Mouse (Mus musculus): Measurements from ENCODE around the gene Suz12. TPM values are rescaled to one million over a fixed set of nuclear protein-coding genes. Genes with fewer than 3 reads are reported as not detected.
"Not testable (repeated sequence)": the region's sequence is repeated elsewhere in the genome, so short reads cannot be mapped to it uniquely, and the experiment has no call there.

Gene Suz12
- polyA plus RNA-seq, 1 experiment from 2014 or later, result 19.7 TPM

DNA sequence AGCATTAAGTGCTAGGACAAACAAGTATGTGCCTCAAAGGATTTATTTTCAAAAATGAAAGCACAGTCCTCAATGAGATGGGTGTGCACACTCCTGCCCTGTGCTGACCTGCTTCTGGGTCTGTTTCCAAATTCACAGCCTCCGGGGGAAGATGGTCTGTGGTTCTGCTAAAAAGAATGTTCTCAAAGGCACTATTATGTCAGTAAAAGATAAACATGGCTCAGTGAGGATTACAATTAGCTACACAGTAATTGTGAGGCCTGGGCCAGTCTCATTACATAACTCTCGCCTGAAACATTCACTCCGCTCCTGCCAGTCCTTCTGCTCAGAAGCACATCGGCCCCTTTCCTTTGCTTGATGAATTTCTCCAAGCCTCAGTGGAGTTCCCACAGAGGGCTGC is 69.3 kb downstream of the Suz12 start:
- 89% methylated on average over 4 of the region's 4 CpGs for WGBS
- no peak for DNase-seq (ENCODE audit: low spot score)

DNA sequence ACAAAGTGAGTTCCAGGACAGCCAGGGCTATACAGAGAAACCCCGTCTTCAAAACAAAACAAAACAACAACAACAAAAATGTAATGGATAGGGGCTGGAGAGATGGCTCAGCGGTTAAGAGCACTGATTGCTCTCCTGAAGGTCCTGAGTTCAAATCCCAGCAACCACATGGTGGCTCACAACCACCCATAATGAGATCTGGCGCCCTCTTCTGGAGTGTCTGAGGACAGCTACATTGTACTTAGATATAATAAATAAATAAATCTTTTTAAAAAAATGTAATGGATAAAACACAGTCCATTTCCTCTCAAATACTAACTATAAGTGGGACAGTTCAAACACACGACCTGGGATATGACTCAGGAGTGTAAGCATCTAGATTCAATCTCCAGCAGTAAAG is 73.5 kb downstream of the Suz12 start:
- H3K36me3 ChIP-seq, result peaks cover 25% of the 10 kb centered on the region
- DNase-seq (ENCODE audit: low spot score); H3K27ac ChIP-seq (replicated peaks); H3K4me3 ChIP-seq; H3K4me1 ChIP-seq; H3K27me3 ChIP-seq (ENCODE audit: low read depth, poor library complexity, severe bottlenecking); H3K9me3 ChIP-seq (replicated peaks): not testable (repeated sequence)
- WGBS, result 86% methylated on average over 4 of the region's 4 CpGs

More for the DNA sequence above, 69.3 kb downstream of the Suz12 start:
- Histone ChIP-seq H3K36me3 (peaks cover 63% of the 10 kb centered on the region), H3K27me3 (ENCODE audit: low read depth, poor library complexity, severe bottlenecking) (no peaks in the 10 kb centered on the region), H3K4me3 (no peak overlapping the region), H3K9me3 (replicated peaks) (no peaks in the 10 kb centered on the region), H3K4me1 (no peaks in the 10 kb centered on the region), H3K27ac (replicated peaks) (no peak overlapping the region)

DNA sequence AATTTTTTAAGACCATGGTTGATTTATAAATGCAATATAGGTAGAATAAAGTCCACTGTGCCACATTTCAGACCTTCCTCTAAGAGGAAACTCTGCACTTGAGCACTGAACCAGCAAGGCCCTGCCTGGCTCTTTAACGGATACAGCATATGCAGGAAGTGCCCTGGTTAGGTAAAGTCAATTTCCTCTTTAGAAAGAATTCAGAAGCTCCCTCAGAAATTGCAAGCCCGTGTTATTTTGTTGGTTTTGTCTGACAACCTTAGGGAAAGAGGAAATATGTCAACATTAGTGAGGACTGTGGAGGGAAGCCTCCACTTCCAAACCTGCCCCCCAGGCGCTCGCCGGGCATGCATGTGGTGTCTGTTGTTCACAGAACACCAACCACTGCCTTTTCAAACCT is 74.7 kb downstream of the Suz12 start:
- 91% methylated on average over 5 of the region's 5 CpGs for WGBS

DNA sequence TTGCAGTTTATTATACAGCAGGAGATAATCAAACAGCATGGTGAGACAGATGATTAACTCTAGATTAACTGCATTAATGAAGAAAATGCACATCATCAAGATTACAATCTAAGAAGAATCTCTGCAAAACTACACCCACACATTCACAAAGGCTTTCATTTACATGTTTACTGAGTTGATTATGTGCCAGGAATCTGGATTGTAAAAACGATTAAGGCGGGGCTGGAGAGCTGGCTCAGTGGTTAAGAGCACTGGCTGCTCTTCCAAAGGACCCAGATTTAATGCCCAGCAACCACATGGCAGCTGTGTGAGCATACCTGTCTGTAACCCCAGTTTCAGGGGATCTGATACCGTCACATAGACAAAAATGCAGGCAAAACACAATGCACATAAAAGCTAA is 76.9 kb downstream of the Suz12 start:
- H3K9me3 ChIP-seq (replicated peaks), result no peaks in the 10 kb centered on the region
- H3K27ac ChIP-seq (replicated peaks), result no peak overlapping the region
- H3K36me3 ChIP-seq, result peaks cover 3% of the 10 kb centered on the region; the same call in 1 of the 2 replicates
- no peak for DNase-seq (ENCODE audit: low spot score)
- H3K27me3 ChIP-seq (ENCODE audit: low read depth, poor library complexity, severe bottlenecking), result no peaks in the 10 kb centered on the region
- H3K4me3 ChIP-seq, result no peak overlapping the region
- no peaks in the 10 kb centered on the region for H3K4me1 ChIP-seq
- 92% methylated on average over 3 of the region's 3 CpGs for WGBS

More for the DNA sequence above, 74.7 kb downstream of the Suz12 start:
- no peaks in the 10 kb centered on the region for H3K4me1 ChIP-seq
- H3K9me3 ChIP-seq (replicated peaks), result no peaks in the 10 kb centered on the region
- no peaks in the 10 kb centered on the region for H3K27me3 ChIP-seq (ENCODE audit: low read depth, poor library complexity, severe bottlenecking)
- no peak overlapping the region for H3K4me3 ChIP-seq
- no peak for DNase-seq (ENCODE audit: low spot score)
- H3K36me3 ChIP-seq, result peaks cover 13% of the 10 kb centered on the region
- no peak overlapping the region for H3K27ac ChIP-seq (replicated peaks)

DNA sequence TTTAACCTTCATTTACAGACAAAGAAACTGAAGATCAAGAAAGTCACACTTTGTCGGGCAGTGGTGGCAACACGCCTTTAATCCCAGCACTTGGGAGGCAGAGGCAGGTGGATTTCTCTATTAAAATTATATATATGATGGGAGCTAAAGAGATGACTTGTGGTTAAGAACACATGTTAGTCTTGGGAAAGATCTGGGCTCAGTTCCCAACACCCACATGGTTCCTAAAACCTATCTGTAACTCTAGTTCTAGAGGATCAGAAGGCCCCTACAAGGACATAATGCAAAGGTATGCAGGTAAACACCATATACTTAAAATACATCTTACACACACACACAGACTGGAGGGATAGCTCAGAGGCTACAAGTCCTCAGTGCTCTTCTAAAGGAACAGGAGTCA is 78.1 kb downstream of the Suz12 start:
- no peaks in the 10 kb centered on the region for H3K4me1 ChIP-seq
- no peak for DNase-seq (ENCODE audit: low spot score)
- H3K9me3 ChIP-seq (replicated peaks), result no peaks in the 10 kb centered on the region
- H3K27ac ChIP-seq (replicated peaks), result no peak overlapping the region
- no peaks in the 10 kb centered on the region for H3K27me3 ChIP-seq (ENCODE audit: low read depth, poor library complexity, severe bottlenecking)
- no peak overlapping the region for H3K4me3 ChIP-seq
- 95% methylated on average over 2 of the region's 2 CpGs for WGBS
- H3K36me3 ChIP-seq, result peaks cover 3% of the 10 kb centered on the region; the same call in 1 of the 2 replicates

DNA sequence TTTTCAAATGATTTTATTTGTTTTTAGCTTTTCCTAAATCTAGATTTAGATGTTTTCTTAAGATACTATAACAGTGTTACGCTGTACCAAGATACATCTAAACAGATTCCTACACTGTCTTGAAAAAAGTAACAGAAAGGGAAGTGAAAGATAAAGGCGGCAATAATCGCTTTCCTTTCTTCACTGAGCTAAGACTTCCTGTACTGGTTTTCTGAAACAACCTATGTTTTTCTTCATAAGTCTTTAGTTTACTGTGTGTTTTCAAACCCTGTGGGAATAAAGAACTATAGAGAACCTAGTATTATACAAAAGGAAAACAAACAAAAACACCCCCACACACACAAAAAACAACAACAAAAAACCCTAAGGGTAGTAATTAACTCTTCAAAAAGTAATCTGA is 79.5 kb downstream of the Suz12 start:
- WGBS, result 88% methylated on average over 3 of the region's 3 CpGs
- H3K36me3 ChIP-seq, result peaks cover 10% of the 10 kb centered on the region; the same call in 1 of the 2 replicates
- H3K4me1 ChIP-seq, result no peaks in the 10 kb centered on the region

DNA sequence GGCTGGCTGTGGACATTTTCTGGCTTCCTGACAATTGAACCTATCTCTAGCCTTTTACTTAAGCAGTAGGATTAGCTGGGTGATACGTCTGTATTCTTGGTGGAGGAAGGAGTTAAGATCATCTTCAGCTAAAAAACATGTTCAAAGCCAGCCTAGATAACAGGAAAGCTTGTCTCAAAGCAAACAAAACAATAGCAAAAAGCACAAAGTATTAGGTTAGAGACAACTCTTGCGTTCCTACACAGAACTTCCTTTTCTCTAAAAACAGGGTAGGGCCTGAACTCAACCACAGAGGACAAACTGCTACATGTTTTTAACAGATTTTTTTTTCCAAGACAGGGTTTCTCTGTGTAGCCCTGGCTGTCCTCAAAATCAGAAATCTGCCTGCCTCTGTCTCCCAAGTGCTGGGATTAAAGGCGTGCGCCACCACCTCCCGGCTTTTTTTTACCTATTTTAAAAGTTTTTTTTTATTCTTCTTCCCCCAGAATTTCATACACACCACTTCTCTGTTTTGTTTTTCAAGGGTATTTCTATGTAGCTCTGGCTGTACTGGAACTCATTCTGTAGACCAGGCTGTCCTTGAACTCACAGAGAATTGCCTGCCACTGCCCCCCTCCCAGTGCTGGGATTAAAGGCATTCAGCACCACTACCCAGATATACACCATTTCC is 82.8 kb downstream of the Suz12 start:
- Histone ChIP-seq H3K4me3 (no peak overlapping the region), H3K4me1 (peaks cover 11% of the 10 kb centered on the region), H3K36me3 (peaks cover 15% of the 10 kb centered on the region), H3K27ac (replicated peaks) (no peak overlapping the region), H3K9me3 (replicated peaks) (no peaks in the 10 kb centered on the region), H3K27me3 (ENCODE audit: low read depth, poor library complexity, severe bottlenecking) (no peaks in the 10 kb centered on the region)
- DNase-seq (ENCODE audit: low spot score), result no peak
- 96% methylated on average over 5 of the region's 5 CpGs for WGBS

More for the DNA sequence above, 79.5 kb downstream of the Suz12 start:
- no peak overlapping the region for H3K27ac ChIP-seq (replicated peaks)
- no peaks in the 10 kb centered on the region for H3K9me3 ChIP-seq (replicated peaks)
- DNase-seq (ENCODE audit: low spot score), result no peak
- no peak overlapping the region for H3K4me3 ChIP-seq
- no peaks in the 10 kb centered on the region for H3K27me3 ChIP-seq (ENCODE audit: low read depth, poor library complexity, severe bottlenecking)

DNA sequence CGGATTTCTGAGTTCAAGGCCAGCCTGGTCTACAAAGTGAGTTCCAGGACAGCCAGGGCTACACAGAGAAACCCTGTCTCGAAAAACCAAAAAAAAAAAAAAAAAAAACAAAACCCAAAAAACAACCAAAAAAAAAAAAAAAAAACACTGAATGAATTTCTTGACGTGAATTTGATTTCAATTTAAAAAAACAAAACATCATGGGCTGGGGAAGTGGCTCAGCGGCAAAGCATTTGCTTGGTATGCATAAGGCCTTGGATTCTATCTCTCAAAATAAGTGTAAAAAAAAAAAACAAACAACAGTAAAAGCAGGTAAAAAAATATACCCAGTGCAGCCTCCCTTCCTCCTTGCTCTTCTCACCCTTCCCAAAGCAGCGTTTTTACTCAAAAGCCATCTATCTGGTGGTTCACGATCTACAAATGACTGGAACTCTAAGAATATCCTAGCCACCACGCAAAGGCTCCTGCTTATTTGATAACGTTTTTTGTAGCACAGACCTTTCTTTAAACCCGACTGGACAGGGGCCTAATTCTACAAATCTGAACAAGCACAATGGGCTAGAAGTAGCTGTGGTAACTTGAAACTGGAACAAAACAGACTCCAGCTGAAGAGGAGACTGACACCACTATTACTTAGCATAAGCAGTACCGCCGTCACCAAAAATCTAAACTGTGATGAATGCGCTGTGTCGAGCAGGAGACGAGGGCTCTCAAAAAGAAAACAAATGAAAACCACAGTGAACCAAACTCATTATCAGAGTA is 85.1 kb downstream of the Suz12 start:
- Histone ChIP-seq H3K9me3 (replicated peaks) (no peaks in the 10 kb centered on the region), H3K27me3 (ENCODE audit: low read depth, poor library complexity, severe bottlenecking) (no peaks in the 10 kb centered on the region), H3K4me1 (peaks cover 19% of the 10 kb centered on the region), H3K27ac (replicated peaks) (no peak overlapping the region), H3K36me3 (peaks cover 15% of the 10 kb centered on the region), H3K4me3 (no peak overlapping the region)
- 85% methylated on average over 14 of the region's 14 CpGs for whole genome bisulfite sequencing
- no peak for DNase-seq (ENCODE audit: low spot score)

DNA sequence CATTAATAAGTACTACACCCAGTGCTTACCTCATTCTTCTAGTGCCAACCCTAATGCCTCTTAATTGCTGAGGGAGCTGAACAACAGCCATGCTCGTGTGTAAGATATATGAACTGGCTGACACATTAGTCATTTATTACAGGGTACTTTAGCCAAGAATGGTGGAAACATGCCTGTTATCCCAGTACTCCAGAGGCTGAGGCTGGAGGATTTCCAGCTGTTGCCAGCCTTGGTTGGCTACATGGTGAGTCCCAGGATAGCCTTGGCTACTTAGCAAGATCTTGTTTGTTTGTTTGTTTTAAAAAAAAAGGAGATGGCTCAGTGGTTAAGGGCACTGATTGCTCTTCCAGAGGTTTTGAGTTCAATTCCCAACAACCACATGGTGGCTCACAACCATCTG is 85.9 kb downstream of the Suz12 start:
- Histone ChIP-seq H3K27me3 (ENCODE audit: low read depth, poor library complexity, severe bottlenecking) (no peaks in the 10 kb centered on the region), H3K9me3 (replicated peaks) (0 out of 2 replicates have a peak, but pooled peaks cover 3% of the 10 kb centered on the region), H3K27ac (replicated peaks) (no peak overlapping the region), H3K4me3 (no peak overlapping the region), H3K4me1 (peaks cover 19% of the 10 kb centered on the region), H3K36me3 (peaks cover 14% of the 10 kb centered on the region)
- WGBS, result 78% methylated on average over 1 of the region's 1 CpGs
- no peak for DNase-seq (ENCODE audit: low spot score)

DNA sequence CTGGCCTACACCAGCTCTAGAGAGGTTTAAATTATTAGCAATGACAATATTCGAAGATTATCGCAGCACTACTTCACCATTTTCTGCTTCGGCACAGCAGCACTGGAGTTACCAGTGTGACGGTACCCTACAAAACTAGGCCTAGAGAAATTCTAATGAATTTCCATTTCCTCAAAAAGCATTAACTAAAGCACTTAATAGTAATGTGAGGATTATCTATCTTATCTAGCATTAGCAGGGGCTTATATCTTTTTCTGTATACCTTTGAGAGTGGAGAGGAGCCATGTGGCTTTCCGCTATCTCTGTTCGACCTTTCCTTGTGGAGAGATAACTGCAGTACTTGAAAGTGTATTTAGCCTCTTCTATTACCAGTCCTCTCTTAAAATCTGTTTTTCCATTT is 86.8 kb downstream of the Suz12 start:
- Histone ChIP-seq H3K4me1 (peaks cover 19% of the 10 kb centered on the region), H3K27me3 (ENCODE audit: low read depth, poor library complexity, severe bottlenecking) (no peaks in the 10 kb centered on the region), H3K4me3 (peak overlapping the region; percentile 96), H3K36me3 (peaks cover 12% of the 10 kb centered on the region; the same call in 1 of the 2 replicates), H3K9me3 (replicated peaks) (0 out of 2 replicates have a peak, but pooled peaks cover 3% of the 10 kb centered on the region), H3K27ac (replicated peaks) (peak overlapping the region; percentile 98)
- 77% methylated on average over 6 of the region's 6 CpGs for WGBS
- no peak for DNase-seq (ENCODE audit: low spot score)

DNA sequence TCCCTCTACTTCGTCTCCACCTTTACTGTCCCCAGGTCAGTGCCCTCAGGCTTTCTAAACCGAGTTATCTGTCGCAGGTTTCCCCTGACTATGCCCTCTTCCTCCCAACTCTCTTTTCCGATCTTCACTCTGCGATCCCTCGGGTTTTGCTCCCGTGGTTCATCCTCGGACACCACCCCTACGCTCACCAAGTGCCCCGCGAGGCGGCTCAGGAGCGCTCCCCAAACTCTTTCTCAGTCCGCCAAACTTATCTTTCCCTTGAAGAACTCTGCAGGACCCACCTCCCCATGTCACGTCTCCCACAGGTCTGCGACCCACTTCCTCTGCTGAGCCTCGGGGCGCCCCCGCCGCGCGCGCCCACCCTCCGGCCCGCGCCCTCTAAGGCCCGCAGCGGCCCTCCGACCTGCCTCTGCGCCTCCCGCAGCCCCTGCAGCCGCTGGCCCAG is 87.5 kb downstream of the Suz12 start:
- H3K9me3 ChIP-seq (replicated peaks), result 0 out of 2 replicates have a peak, but pooled peaks cover 3% of the 10 kb centered on the region
- DNase-seq (ENCODE audit: low spot score), result no peak
- WGBS, result 2% methylated on average over 32 of the region's 32 CpGs
- peak overlapping the region; percentile 98 for H3K27ac ChIP-seq (replicated peaks)
- peaks cover 12% of the 10 kb centered on the region; the same call in 1 of the 2 replicates for H3K36me3 ChIP-seq
- no peaks in the 10 kb centered on the region for H3K27me3 ChIP-seq (ENCODE audit: low read depth, poor library complexity, severe bottlenecking)
- H3K4me1 ChIP-seq, result peaks cover 19% of the 10 kb centered on the region
- peak overlapping the region; percentile 96 for H3K4me3 ChIP-seq

DNA sequence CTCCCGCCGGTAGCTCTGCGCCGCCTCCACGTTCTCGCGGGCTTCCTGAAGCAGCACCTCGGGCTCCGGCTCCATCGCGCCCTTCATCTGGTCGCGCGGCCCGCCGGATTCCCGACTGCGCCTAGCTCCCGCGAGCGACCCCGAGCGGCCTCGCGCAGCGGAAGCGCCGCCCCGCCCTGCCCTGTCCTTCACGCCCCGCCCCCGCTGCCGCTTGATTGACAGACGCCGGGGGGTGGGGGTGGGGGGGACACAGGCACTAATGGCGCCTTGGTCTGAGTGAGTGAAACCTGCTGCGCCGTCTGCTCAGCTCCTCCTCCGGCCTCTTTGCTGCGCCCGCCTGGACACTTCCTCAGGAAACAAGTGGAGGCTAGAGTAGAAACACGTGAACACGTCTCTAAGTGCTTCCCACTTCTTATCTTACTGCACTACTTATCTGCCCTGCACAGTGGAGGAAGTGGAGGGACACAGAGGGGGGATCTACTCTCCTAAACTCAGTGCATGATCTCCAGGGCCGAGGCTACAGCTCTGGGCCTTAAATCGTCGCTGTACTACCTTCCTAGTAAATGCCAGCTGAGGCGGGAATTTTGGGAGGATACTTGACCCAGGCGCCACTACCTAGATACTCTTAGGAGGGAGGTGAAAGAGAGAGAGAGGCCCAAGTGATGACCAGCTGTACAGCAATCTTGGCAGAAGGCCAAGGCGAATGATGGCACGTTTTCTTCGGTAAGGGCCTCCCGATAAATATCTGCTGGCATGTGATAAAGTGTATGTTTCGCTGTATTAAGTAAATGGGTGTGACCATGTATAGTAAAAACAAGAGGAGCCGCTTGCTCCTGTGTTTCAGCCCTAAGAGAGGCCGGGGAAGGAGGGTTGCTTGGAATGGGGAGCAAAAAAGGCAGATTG is 88.2 kb downstream of the Suz12 start, which contains the start of gene Crlf3:
Gene Crlf3, minus strand, starts transcription at position 166 of the 903 bp plus-strand sequence.
- peaks cover 19% of the 10 kb centered on the region for H3K4me1 ChIP-seq
- 10% methylated on average over 55 of the region's 55 CpGs for WGBS
- peak; percentile 94 for DNase-seq (ENCODE audit: low spot score)
- H3K4me3 ChIP-seq, result peak within 1 kb of the TSS; percentile 96
- peak within 1 kb of the TSS; percentile 98 for H3K27ac ChIP-seq (replicated peaks)
- H3K27me3 ChIP-seq (ENCODE audit: low read depth, poor library complexity, severe bottlenecking), result no peaks in the 10 kb centered on the region
- 0 out of 2 replicates have a peak, but pooled peaks cover 3% of the 10 kb centered on the region for H3K9me3 ChIP-seq (replicated peaks)
- H3K36me3 ChIP-seq, result peaks cover 12% of the 10 kb centered on the region; the same call in 1 of the 2 replicates

Measured in midbrain, embryonic 10.5 days (tissue).